Mouse (Mus musculus) mouse trophoblast stem cell (cell line): ENCODE data around the gene Trio.

Experiments
- in situ Hi-C, 2 experiments: fragments of 300-500 bp; cut with MseI, MboI; formaldehyde crosslinking; loops; 2 replicates in 1 of 2; 3 replicates in 1 of 2; pipeline ENCODE4 v1.15.1; 2025

Gene Trio

DNA sequence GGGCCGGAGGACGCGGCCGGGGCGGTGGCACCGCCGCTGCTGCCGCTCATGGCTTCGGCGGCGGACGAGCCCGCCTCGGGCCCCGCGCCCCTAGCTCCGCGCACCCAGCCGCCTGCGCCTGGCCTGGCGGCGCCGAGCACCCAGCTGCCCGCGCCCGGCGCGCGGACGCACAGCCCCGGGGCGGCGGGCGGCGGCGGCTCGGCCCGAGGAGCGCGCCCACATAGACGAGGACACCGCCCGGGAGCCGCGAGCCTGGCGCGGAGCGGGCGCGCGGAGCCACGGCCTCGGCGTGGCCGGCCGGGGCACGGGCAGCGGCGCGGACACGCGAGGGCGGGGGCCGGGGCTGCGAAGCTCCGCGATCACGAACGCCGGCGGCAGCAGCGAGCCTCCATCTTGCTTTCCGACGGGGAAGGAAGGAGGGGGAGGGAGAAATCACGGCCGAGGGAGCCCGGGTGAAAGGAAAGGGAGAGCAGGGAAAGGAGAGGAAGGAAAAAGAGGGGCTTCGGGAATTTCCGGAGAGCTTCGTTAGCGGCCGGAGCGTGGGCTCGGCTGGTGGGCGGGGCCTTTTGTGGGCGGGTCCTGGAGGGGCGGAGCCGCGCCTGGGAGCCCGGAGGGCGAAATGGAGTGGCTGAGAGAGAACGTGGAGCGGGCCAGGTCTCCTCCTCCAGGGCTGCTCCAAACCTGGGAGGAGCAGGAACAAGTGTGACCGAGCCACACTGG lies at the start of gene Trio:
Gene Trio (minus strand): TSS at position 402 of the 720 bp plus-strand sequence.
- in situ Hi-C loops: loop anchor here in 1 of 2 experiments (10.0 kb wide), 1 partner anchor 111 kb away; no protein-coding TSS in a partner anchor

DNA sequence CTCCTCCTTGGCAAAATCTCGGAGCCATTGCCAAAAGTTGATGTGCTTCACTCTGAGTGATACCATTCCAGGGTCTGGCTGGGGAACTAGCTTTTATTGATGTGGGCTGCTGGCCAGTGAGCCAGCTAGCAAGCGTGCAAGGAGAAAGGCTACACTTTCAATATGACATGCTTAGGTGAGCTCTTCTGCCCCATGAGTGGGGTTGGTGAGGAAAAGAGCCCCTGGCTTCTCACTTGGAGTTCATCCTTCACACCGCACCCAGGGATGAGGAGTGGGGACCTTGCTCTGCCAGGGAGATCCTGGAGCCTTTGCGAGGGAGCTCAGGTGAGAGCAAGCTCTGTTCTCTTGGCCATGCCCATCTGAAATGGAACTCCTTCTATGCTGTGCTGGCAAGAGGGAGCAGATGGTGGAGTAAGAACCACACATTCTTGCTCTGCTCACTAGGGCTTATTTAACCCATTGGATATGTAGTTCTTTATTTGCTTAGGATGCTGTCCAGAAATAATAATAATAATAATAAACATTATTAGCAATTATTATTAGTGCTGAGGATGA lies 48.8 kb upstream of the Trio start:
- in situ Hi-C loops: no loop called here

DNA sequence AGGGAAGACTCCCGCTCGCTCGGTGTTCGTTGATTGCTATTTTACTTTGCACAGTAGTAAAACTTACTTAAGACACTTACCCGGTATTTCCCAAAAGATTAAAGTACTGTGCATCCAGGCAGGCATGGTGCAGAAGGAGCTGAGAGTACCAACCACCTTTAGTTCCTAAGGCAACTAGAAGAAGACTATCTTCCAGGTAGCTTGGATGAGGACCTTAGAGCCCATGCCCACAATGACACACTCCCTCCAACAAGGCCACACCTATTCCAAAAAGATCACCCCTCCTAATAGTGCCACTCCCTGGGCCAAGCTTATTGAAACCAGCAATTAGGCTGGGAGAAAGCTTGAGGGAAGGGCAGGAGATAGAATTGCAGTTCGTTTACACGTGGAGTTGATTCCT lies 46.0 kb upstream of the Trio start:
- in situ Hi-C loops: no loop called here

DNA sequence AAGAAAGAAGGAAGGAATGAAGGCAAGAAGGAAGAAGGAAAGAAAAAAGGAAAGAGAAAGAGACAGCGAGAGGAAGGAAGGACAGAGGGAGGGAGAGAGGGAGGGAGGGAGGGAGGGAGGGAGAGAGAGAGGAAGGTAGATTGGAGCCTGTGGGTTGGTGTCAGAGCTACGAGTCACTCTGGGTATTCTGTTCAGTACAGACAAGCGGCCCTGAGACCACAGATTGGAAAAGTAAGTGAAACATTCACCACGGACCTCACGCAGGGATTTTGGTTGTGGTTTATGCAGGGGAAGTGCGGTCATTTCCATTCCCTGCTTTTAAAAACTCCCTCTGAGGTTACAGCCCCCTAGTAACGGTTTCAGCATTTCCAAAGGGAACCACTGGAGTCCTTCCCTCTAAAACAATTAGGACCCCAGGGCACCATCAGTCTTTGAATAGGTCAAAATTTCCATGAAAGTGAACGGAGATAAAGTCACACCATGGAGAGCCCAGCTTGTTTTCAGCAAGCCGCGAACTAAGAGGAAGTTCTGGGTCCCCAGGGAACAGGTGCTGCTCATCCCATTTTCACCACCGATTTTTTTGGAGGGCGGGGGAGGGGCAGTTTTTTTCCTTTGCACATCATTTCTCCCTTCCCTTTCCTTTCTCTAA lies 45.2 kb upstream of the Trio start:
- in situ Hi-C loops: no loop called here

DNA sequence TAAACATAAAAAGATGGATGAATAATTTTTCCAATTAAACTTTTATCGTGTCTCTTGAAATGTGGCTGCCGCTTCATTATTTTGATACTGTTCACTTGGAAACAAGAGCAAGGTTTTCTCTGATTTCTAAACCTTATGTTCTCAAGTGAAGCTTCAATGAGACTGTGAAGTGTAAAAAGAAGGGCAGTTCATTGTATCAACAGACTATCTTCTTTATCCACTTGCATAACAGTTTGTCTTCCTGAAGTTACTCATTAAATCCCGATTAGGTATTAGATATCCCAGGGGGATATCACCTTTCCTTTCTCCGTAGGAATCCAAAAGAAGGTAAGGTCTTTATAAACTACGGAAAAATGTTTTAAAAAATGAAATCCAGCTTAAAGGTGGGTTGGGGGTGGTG lies 44.6 kb upstream of the Trio start:
- in situ Hi-C loops: no loop called here

DNA sequence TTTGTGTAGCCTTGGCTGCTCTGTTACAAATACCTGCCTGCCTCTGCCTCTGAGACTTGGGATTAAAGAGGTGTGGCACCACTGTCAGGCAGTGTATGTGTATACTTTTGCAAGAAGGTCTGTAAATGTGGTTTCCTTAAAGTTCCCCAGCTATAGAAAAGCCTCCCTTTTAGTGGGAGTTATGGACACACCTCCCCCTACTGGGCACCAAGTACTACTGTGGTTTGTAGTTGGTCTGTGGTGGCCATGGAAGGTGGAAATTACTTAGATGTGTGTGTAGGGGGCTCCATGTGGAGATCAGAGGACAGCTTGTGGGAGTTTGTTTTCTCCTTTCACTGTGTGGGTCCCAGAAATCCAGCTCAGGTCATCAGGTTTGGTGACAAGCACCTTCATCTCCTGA lies 41.7 kb upstream of the Trio start:
- in situ Hi-C loops: loop anchor here in 1 of 2 experiments (5.0 kb wide), 1 partner anchor 150 kb away; no protein-coding TSS in a partner anchor

DNA sequence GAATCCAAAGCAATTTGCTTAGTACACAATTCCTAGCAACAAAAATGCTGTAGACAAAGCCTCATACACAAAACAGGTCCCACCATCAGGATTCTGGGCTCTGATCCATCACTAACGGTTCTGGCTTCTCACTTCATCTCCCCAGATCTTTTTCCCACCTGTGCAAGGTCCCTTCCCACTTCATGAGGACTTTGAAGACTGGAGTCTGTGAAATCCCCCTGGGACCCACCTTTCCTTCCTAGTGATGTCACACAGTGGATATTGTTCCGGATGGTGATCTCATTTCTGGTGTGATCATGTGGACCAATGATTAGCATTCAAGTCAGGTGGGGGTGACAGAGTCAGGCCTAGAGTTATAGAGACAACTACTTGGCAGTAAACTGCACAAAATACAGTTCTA lies 40.8 kb upstream of the Trio start:
- in situ Hi-C loops: loop anchor here in 1 of 2 experiments (5.0 kb wide), 1 partner anchor 149 kb away; no protein-coding TSS in a partner anchor

DNA sequence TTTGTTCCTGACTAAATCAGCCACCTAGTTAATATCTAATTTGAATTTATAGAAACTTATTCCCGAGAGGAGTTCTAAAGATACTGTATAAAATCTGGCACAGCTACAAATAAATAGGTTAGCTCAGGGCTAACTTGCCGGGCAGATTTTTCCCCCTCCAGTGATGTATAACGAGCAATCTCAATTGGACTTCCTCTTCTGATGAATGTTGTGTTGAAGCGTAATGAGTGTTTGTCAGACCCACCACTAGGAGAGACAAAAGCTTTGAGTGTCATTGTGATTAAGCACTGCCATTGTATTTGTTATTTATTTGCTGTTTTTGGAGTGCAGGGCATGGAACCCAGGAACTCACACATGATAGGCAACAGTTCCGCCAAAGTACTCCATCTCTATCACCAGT lies 39.9 kb upstream of the Trio start:
- in situ Hi-C loops: loop anchor here in 1 of 2 experiments (5.0 kb wide), 1 partner anchor 148 kb away; no protein-coding TSS in a partner anchor

DNA sequence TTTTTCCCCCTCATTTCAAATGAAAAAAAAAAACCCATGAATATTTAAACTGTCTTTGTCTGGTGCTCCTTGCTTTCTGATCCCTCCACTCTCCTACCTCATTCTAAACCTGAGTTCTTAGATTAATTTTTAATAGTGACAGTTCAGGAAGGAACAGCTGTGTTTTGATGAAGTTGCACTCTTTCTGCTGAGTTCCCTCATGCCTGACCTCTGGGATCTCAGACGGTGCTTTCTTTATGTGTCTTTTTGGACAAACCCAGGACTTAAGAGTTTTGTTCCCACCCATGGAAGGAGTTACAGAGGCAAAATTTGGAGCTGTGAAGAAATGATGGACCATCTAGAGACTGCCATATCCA lies 39.1 kb upstream of the Trio start:
- in situ Hi-C loops: loop anchor here in 1 of 2 experiments (5.0 kb wide), 1 partner anchor 147 kb away; no protein-coding TSS in a partner anchor

DNA sequence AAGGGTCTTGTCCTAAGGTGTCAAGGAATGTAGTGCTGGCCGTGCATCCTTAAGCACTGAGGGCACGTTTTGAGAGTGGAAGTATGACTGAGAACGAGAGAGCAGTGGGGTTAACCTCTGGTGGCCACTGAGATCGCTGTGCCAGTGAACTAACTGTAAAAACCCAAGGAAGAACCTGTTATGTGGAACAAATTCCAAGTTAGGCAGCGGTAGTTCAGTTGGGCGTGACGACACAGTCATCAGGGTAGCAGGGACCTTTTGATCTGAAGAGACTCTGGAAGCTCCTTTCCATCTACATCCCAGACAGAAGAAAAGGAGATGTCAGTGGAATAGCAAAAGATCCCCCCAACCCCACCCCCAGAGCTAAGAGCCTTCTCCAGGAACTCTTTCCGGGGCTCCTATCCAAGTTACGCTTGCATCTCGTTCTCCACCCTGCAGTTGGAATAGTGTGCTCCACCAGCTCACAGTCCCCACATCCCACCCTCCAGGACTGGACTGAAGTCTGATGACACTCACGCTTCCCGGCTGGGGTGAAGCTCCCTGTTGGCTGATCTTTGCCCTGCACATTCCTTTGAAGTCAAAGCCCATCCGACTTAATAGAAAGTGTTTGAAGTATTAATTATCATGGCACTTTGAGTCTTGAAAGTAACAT lies 38.6 kb upstream of the Trio start:
- in situ Hi-C loops: no loop called here

DNA sequence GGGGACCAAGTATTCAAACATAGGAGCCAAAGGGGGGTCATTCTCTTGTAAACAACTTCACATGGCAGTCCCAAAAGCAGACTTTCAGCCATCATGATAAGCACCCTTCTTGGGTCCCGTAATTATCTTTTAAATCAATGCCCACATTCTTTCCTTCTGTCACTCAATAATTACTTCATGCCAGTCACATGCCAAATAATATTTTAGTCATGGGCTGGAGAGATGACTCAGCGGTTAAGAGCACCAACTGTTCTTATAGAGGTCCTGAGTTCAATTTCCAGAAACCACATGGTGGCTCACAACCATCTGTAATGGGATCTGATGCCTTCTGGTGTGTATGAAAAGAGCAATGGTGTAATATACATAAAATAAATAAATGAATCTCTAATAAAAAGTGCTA lies 37.8 kb upstream of the Trio start:
- in situ Hi-C loops: no loop called here

DNA sequence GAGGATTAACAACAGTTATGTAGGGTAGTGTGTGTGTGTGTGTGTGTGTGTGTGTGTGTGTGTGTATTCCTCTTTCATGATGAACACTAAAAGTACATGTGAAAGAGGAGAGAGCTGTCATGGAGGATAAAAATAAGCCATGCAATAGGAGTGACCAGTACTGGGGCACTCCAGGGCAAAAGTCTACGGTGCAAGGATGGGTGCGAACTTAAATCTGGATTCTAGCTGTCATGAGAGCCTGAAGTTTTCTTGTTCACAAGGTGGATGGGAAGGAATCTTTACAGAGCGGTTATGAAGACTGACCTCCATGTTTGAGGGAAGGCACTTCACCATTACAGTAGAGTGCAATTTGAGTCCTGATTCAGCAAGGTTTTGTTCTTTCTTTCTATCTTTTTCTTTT lies 36.4 kb upstream of the Trio start:
- in situ Hi-C loops: no loop called here

DNA sequence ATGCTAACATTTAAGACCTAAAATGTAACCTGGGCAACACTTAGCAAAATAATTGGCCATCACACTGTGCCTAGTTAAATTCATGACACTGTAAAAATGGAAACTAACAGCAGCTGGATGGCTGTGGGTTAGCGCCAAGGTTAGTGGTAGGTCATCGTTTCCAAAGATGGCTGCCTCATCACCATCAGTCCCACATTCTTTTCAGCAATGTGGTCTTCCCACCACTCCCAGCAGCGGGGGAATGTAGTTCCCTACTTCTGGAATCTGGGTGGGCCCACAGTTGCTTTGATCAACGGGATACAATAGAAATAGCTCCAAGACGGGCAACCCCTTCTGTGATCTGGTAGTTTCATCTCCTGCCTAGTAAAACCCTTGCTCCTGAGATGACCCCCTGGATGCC lies 35.3 kb upstream of the Trio start:
- in situ Hi-C loops: no loop called here

DNA sequence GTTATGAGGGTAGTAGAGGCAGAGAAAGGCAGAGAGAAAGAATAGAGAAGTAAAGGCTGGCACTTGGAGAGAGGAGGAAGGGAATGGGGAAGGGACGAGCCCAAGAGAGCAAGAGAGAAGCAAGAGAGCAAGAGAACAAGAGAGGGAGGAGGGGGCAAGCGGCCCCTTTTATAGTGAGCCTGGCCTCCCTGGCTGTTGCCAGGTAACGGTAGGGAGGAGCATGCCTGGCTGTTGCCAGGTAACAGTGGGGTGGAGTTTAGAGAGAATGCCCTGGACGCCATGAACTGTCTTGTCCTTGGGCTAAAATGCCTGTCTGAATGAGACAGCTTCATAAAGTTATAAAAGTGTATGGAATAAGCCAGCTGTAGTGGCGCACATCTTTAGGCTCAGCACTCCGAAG lies 34.8 kb upstream of the Trio start:
- in situ Hi-C loops: no loop called here

DNA sequence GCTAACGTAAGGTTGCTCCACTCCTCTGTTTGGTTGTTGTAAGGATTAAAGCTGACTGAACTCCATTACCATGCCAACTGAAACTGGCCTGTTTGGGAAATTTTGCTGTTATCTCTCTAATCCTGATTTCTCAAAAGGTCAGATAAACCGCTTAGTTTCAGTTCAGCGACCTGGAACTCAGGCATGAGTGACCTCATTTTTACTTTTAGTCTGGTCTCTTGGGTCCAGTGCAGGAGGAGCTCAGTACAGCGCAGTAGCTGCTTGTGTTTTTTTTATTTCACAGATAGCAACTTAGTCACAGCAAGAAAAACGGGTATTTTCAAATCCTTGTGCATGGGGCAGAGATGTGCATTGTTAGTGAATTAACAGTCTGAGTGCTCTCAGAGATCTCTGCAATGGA lies 31.9 kb upstream of the Trio start:
- in situ Hi-C loops: no loop called here

DNA sequence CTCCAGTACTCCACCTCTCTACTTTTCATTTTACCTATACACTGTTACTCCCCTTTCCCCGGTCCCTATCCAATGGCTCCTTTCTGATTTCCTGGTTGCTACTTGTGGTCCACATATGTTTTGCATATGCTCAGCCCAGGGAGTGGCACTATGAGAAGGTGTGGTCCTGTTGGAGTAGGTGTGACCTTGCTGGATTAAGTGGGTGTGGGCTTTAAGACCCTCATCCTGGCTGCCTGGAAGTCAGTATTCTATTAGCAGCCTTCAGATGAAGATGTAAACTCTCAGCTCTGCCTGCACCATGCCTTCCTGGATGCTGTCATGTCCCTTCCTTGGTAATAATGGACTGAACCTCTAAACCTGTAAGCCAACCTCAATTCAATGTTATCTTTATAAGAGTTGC lies 29.1 kb upstream of the Trio start:
- in situ Hi-C loops: no loop called here

DNA sequence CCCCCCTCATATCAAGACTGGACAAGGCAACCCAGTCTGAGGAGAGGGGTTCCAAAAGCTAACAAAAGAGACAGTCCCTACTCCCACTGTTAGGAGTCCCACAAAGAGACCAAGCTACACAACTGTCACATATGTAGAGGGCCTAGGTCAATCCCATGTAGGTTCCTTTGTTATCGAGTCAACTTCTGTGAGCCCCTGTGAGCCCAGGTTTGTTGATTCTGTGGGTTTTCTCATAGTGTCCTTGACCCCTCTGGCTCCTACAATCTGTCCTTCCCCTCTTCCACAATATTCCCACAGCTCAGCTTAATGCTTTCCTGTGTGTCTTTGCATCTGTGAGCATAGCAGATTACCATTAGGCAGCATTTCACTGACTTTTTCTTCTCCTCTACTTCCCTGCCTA lies 28.5 kb upstream of the Trio start:
- in situ Hi-C loops: no loop called here

DNA sequence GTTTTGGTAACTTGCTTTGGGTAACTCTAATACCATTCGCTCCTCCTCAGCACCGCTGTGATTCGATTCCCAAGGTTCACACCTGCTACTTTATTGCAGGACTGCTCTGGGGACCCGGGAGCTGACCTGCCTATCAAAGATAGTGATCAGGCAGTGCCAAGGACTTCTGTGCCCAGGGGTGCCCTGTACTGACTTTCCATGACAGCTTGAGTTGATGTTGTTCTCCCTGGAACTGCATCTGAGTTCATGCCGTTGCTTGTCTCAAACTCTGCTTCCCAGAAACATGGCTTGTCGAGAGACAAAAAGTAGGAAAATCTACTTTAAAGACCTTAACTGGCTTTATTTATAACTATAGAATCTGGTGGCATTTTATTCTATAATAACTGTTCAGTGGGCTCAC lies 27.6 kb upstream of the Trio start:
- in situ Hi-C loops: no loop called here

DNA sequence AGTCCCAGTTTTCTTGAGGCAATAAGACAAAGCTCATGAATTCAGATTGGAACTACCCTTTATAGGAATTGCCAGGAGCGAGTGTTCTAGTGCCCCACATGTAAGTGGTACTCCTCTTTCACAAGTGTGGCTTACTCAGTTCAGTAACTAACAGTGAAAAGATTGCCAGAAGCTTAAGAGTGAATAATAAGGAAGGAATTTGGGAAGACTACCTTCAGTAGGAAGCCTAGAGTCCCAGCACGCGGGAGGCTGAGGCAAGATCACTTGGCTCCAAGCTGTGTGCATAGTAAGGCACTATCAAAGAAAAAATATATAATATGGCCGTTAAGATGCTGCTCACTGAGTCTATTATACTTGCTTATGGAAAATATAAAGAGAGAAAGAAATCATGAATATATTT lies 26.2 kb upstream of the Trio start:
- in situ Hi-C loops: no loop called here

DNA sequence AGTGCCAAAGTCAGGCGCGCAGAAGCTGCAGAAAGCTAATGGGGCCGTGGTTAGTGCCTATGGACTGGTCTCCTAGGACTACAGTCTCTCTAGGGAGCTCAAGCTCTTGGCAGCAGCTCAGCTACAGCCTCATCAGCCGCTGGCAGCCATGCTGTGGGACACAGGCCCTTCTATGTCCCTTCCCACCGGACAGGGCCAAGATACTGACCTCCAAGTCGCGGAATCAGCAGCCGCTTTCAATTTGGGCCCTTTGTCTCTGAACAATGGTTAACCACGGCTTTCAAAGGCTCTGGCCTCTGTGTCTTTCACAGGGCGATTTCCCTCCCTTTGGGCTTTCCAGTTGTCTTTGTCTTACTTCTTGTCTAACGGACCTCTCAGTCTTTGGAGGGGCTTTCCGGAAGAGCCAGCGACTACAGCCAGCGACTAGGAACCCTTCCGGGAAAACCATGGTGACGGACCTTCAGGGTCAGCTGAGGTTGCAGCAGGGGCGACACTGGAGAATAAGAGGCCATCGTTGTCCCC lies 25.5 kb upstream of the Trio start:
- in situ Hi-C loops: no loop called here

DNA sequence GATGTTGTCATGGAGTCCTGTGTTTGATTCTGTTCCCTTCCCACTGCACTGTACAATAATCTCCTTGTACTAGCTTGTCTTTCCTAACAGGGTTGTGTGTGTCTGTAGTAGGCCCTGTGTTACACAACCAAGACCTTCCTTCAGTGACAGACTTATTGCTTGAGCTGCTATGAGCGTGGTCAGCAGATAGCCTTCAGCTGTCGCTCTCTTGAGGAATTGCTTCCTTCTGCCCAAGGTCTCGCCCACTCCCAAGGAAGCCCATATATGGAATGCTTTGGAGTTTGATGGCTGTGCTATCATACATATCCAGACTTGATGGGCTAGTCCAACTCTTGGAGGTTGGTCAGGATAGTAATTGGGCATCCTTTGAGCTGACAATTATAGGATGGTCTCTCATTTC lies 22.1 kb upstream of the Trio start:
- in situ Hi-C loops: no loop called here

DNA sequence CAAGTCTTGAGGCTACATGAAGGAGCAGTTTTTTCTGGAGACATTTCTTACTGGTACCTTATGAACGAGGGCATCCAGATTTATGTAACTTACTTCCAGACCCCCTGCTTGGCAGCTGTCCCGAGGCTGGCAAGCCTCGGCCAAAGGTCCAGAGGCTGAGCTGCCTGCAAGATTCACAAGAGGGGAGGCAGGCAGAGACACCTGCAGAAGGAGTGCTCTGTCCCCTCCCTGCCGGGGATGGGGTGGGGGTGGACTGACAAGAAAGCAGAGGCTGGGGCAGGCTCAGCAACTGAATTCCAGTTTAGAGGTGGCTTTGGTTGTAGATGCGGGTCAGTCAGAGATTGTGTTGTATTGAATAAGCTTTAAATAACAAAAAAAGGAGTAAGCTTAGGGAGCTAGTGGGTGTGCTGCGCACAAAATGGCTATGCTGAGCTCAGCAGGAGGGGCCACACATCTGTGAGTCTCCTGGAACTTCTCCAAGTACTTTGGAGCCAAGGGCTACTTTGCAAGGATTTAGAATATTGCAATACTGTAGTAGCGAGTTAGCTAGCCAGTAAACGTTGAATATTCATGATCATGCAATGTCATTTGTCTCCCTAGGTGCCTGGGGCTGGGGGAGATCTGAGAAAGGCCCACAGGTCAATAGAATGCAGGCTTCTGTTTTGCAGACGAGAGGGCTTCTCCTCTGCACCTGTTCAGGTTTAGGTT lies 15.7 kb upstream of the Trio start:
- in situ Hi-C loops: no loop called here
